Mouse (Mus musculus): Measurements from ENCODE around the gene Ctbp1.

The Ctbp1 gene

DNA sequence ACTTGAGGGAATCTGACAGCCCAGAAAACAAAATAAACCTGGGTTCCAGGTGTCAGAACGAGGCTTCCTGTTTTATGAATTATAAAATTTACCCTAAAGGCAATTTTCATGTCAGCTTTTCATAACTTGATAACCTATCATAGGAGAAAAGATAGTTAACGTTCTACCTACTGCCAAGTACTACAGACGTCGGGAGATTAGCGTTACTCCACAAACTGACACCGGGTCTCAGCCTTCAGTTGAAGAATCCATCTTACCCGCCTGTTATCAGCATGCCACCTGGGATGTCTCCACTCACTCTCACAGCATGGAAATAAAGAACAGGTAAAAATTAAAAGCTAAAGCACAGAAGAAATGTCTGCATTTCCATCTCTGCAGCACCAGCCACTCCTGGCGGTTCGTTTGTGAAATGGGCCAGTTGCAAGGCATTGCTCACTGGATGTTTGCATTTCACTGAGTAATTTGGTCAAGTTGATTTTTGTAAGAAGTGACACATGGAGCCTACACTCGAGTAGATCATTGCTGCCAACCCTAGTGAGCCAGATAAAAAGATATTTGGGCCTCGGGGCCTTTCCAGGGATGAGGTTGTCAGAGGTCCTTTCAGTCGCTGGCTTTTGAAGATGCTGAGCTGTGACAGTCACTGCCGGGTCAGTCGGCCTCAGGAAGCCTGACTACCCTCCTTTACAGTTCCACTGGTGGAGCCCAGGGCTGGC, 66.1 kb downstream of the Ctbp1 start:
- peak; percentile 65 for DNase-seq (ENCODE audit: low read depth)

- no peak for DNase-seq (ENCODE audit: low read depth)
Observed at GRCm38 (mm10) chr5:33207136-33207535, 67.7 kb downstream of the Ctbp1 start.

GRCm38 (mm10) chr5:33206328-33206727, 68.5 kb downstream of the Ctbp1 start:
- DNase-seq (ENCODE audit: low read depth), result no peak

DNA sequence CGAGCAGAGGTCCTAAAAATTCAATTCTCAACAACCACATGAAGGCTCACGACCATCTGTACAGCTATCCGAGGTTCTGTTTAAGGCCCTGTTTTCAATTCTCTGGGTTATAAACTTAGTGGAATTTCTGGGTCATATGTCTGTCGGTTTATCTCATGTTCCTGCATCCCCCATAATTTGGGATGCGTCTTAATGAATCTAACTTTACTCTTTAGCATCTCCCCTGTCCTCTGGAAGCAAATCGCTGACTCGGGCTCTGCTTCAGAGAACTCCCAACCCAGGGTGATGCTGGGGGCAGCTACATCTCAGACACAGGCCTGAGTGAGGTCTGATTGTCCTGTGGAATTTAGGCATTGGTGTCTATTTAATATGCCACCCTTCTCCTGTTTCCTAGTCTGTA, 70.5 kb downstream of the Ctbp1 start:
- DNase-seq (ENCODE audit: low read depth), result no peak

DNA sequence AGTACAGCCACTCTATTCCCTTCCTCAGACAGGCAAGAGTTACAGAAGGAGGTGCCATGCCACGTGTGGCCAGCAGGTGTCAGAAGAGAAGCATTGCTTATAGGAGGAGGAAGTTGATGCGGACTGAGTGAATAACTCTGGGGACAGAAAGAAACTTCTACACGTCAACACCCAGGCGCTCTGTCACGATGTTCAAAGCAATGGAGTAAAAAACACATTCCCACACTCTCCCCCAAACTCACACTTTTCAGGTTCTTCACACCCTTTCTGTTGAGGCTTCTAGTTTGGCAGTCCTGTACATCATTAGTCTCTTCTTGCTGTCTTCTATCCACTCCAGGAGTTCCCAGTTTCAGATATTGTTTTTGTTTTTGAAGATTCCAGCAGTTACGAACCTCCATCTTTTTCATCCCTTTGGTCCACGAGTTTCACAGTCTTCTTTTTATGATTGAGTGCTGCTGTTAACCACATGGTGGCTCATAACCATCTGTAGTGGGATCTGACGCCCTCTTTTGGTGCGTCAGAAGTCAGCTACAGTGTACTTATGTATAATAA, 71.0 kb downstream of the Ctbp1 start:
- peak; percentile 95 for DNase-seq (ENCODE audit: low read depth)

DNA sequence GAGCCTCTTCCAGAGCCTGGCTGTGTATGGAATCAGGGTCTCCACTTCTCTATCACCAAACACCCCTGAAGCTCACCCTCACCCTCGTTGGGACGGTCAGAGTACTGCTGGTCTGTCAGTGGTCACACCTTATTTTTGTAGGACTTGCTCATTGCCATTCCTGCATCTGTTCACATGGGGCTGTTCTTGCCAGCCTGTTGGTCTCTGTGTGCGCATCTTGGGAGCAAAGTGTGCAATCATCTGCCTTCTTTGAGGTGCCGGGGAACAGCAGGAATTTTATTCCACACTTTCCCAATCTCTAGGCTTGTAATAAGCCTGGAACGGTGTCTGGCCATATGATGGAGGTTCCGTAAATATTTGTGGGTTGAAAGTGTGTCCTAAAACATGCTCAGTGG, 71.6 kb downstream of the Ctbp1 start:
- no peak for DNase-seq (ENCODE audit: low read depth)

- DNase-seq (ENCODE audit: low read depth), result peak; percentile 1
Observed at GRCm38 (mm10) chr5:33202516-33203170, 72.2 kb downstream of the Ctbp1 start.

GRCm38 (mm10) chr5:33201697-33202096, 73.1 kb downstream of the Ctbp1 start:
- peak; percentile 1 for DNase-seq (ENCODE audit: low read depth)

- peak; percentile 55 for DNase-seq (ENCODE audit: low read depth)
Observed at GRCm38 (mm10) chr5:33200071-33200470, 74.7 kb downstream of the Ctbp1 start.

Data from NIH3T3 (cell line).